Mouse (Mus musculus) megakaryocyte progenitor cell, adult 5-6 weeks (primary cell): ENCODE measurements at regions not wholly inside any gene's neighbourhood (a gene's known extent, or its start where the extent isn't known, plus 50 kb on each side); places are given as distances from the start of the nearest gene placed in this dataset.

Experiments
- ATAC-seq: replicated peaks from 2 replicates; pipeline ENCODE4 v1.8.0; 2016; ENCODE audit warnings: mild to moderate bottlenecking, moderate TSS enrichment, inconsistent platforms; ENCODE audit not compliant: poor library complexity

- no peak for ATAC-seq
Observed at GRCm38 (mm10) chr5:4597471-4597870, 160.4 kb downstream of the Fzd1 start.

- 0 out of 2 replicates have a peak, but pooled peaks have one; percentile 14 for ATAC-seq
Observed at GRCm38 (mm10) chr5:4595010-4595409, 162.8 kb downstream of the Fzd1 start.

GRCm38 (mm10) chr5:4594562-4594961 is 163.3 kb downstream of the Fzd1 start:
- ATAC-seq = no peak

- no peak for ATAC-seq
Observed at GRCm38 (mm10) chr5:4593638-4594381, 164.0 kb downstream of the Fzd1 start.

- ATAC-seq = no peak
Observed at GRCm38 (mm10) chr5:4591721-4592120, 166.1 kb downstream of the Fzd1 start.

GRCm38 (mm10) chr5:4582702-4583475 is 174.9 kb downstream of the Fzd1 start:
- ATAC-seq = no peak

- no peak for ATAC-seq
Observed at GRCm38 (mm10) chr5:4580185-4580839, 177.5 kb downstream of the Fzd1 start.

- no peak for ATAC-seq
Observed at GRCm38 (mm10) chr5:4578856-4579255, 179.0 kb downstream of the Fzd1 start.

- no peak for ATAC-seq
Observed at GRCm38 (mm10) chr5:4577179-4577578, 180.7 kb downstream of the Fzd1 start.

GRCm38 (mm10) chr5:4563862-4564261 is 194.0 kb downstream of the Fzd1 start:
- no peak for ATAC-seq

GRCm38 (mm10) chr5:4561661-4562060 is 196.2 kb downstream of the Fzd1 start:
- ATAC-seq = no peak

- peak; percentile 39 for ATAC-seq
Observed at GRCm38 (mm10) chr5:4561139-4561470, 196.7 kb downstream of the Fzd1 start.

GRCm38 (mm10) chr5:4560370-4561138 is 197.3 kb downstream of the Fzd1 start:
- ATAC-seq = no peak

GRCm38 (mm10) chr5:4554972-4555371 is 202.9 kb downstream of the Fzd1 start:
- no peak for ATAC-seq

- ATAC-seq = no peak
Observed at GRCm38 (mm10) chr5:4538572-4538971, 219.3 kb downstream of the Fzd1 start.

- ATAC-seq = no peak
Observed at GRCm38 (mm10) chr5:4536790-4537189, 221.0 kb downstream of the Fzd1 start.

- no peak for ATAC-seq
Observed at GRCm38 (mm10) chr5:4535951-4536350, 221.9 kb downstream of the Fzd1 start.

- no peak for ATAC-seq
Observed at GRCm38 (mm10) chr5:4534512-4534911, 223.3 kb downstream of the Fzd1 start.

GRCm38 (mm10) chr5:4530236-4531067 is 227.4 kb downstream of the Fzd1 start:
- ATAC-seq = peak; percentile 87
